Mouse (Mus musculus): ENCODE measurements around the gene Phc2.

The Phc2 gene

GRCm38 (mm10) chr4:128715241-128716204 is 61.0 kb downstream of the Phc2 start:
- DNase-seq (ENCODE audit: extremely low read depth, low read depth, low spot score): no peak

DNA sequence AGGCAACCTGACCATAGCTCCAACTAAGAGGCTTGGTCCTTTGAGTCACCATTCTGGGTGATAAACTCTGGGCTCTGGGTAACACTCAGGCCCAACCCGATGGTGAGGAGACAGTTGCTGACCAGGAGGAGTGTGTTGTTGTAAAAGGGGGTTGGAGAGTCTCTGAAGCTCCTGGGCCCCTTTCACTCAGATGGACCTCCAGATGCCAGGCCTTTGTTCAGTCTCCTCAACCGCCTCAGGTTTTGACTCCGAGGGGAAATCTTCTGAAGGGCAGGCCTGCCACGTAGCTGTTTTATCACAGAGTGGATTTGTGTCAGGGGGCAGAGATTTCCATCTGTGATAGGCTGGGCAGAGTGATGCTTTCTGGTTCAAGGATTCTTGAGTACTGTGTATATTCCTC is 61.8 kb downstream of the Phc2 start:
- DNase-seq (ENCODE audit: extremely low read depth, low read depth, low spot score): no peak

GRCm38 (mm10) chr4:128716731-128717130 is 62.2 kb downstream of the Phc2 start:
- DNase-seq (ENCODE audit: extremely low read depth, low read depth, low spot score): no peak

GRCm38 (mm10) chr4:128720110-128720509 is 65.6 kb downstream of the Phc2 start:
- no peak for DNase-seq (ENCODE audit: extremely low read depth, low read depth, low spot score)

DNA sequence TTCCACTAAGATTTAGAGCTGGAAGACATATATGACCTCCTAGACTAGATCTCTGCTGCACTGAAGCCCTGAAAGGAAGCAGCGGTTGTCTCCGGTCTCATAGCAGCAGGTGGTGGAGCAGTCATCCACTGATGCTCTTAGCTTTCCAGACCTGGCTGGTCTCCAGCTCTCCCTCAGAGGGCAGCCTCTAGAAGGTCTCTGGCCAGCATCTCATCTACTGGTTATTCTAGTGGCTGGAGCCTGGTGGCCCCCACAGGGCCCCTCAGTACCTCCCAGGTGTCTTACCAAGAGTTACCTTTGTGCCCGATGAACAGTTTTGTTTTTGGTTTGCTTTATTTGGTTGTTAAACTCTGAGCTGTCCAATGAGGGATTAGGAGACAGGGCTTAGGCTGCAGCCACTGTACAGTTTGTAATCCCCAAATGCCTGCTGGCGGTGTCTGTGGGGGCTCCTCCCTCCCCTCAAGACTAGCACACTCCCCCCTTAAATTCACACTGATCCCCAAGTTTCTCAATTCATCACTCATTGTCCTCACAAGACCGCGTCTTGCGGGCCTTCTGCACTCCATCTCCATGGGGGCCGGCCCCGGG is 66.7 kb downstream of the Phc2 start:
- DNase-seq (ENCODE audit: extremely low read depth, low read depth, low spot score): no peak

GRCm38 (mm10) chr4:128721761-128722160 is 67.3 kb downstream of the Phc2 start:
- DNase-seq (ENCODE audit: extremely low read depth, low read depth, low spot score): no peak

DNA sequence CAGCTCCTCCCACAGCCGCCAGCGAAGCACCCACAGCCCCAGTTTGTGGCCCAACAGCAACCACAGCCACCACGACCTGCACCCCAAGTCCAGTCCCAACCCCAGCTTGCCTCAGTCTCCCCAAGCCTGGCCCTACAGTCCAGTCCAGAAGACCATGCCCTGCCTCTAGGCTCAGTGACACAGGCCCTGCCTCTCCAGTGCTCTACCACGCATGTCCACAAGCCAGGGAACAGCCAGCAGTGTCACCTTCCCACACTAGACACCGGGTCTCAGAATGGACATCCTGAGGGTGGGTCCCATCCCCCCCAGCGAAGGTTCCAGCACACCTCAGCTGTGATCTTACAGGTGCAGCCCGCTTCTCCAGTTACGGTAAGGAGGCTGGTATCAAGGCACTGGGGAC is 68.4 kb downstream of the Phc2 start:
- DNase-seq (ENCODE audit: extremely low read depth, low read depth, low spot score): no peak

DNA sequence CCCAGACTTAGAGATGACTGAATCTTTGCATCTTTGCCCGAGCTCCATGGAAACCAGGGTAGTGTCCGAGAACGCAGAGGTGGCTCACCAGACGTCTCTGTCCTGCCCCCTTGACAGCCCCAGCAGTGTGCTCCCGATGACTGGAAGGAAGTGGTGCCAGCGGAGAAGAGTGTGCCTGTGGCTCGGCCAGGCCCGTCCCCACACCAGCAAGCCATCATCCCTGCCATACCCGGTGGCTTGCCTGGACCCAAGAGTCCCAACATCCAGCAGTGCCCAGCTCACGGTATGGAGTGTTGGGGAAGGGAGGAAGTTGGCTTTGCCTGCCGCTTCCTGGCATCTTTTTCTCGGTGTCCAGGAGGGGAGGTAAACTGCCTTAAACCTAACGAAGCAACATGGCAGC is 68.9 kb downstream of the Phc2 start:
- DNase-seq (ENCODE audit: extremely low read depth, low read depth, low spot score): no peak

DNA sequence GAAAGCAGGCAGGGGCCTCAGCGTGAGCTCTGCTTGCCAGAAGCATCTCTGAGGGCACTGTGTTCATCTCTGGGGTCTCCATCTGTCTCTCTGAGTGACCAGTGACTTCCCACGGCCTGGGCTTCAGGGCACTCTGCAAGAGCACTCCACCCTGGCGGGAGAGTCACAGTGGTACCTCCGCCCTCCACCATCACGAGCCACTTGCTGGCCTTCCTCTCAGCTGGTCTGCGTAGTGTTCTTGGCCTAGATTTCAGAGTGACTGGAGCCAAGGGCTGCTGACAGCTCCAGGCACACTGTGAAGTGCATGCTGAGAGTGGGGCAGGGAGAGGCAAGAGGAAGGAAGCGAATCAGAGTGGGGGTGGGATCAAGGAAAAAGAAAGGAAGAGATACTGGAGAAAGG is 69.6 kb downstream of the Phc2 start:
- no peak for DNase-seq (ENCODE audit: extremely low read depth, low read depth, low spot score)

DNA sequence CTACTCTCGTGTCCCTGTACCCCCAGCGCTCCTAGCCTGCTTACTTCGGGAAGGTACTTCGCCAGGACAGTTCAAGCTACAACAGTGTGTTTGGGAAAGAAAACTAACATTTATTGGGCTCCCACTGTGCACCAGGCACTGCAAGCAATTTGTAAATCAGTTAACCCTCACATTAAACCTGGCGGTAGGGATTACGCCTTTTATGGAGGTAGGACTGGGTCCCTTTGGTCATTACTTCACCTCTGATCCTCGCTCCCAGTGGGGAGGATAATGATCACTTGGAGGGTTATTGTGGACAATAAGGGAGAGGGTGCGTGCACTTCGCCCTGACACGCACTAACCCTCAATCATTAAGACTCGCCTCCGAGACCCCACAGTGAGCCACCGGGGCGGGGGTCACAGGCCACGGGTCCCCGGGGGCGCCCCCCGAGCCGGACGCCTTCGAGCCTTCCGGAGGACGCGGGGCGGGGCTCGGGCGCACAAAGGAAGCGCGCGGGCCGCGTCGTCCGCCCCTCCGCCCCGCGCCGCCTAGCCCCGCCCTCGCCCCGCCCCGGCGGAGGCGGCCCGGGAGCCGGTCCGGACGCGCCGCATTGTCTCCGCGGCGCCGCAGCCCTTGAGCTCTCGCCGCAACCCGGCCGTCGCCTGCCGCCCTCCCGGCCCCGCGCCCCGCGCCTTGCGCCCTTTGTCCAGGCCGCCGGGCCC is 72.7 kb downstream of the Phc2 start:
- no peak for DNase-seq (ENCODE audit: extremely low read depth, low read depth, low spot score)

DNA sequence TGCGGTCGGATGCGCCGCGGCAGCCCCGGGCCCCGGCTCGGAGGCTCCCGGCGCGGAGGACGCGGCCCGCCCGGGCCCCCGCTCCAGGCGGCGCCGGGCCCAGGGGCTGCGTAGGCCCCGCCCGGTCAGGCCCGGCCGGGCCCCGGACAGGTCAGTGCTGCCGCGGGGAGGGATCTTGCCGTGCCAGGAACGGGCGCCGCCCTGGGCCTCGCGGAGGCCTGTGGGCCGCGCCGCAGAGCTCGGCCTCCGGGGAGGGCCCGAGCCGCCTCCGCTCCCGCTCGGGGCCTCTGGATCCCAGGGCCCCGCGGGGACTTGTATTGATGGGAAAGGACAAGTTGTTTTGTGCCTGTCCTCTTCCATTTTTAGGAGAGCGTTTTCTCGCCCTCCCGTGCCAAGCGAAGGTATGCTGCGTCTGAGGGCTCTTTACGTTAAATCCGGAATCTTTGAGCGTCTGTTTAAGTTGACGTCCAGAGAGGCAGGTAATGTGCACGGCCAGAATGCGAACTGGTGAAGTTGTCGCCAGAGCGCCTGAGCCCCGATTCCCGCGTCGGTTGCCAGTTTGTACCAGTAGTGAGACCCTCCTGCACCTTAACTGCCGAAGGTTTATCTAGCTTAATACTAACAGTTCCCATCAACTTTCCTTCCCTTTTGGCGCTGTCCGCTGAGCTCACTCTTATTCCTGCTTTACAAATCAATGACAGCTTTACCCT is 73.4 kb downstream of the Phc2 start:
- DNase-seq (ENCODE audit: extremely low read depth, low read depth, low spot score): no peak

DNA sequence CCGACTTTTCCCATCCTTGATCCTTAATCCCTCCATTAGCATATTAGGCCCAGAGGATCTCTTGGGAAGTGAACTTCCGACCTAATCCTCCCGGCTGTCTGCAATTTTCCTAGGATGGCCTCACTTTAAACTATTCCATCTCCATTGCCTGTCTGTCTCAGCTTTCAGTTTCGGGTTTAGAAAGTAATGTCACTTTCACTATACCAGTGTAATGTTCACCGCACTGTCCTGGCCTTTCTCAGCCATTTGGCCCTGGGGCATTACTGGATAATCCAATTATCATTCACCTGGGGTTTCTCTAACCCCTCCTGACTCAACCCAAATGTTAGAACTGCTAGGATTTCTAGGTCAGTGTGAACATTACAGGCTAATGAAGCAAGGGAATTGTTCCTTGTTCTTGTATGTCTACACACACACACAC is 73.9 kb downstream of the Phc2 start:
- DNase-seq (ENCODE audit: extremely low read depth, low read depth, low spot score): no peak

DNA sequence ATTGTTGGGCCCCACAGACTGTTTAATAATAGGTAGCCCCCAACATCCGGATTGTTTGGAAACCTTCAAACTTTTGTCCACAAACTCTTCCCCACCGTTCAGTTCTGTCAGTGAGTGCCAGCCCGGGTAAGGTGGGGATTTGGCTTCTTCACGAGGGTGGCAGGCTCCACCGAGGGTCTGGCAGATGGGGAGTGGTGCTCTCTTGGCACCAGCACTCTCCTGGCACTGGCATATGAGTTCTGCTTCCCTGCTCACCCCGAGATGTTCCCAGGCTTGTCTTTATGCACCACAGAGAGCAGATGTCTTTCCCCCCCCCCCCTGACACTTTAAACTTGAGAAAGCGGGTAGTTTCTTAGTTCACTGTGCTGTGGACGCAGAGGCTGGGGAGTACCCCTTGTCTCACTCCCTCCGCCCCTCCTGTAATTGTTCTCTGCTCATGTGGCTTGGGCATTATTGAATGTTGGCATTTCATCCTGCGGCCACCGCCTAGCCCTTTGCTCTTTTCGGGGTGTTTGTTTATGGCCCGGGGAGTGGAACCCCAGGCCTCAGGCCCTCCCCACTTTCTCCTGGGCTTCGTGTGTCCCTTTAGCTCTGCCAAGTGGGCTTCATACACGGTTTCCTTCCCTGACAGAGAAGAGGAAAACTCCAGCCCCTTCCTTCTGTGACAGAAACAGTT is 74.7 kb downstream of the Phc2 start:
- no peak for DNase-seq (ENCODE audit: extremely low read depth, low read depth, low spot score)

DNA sequence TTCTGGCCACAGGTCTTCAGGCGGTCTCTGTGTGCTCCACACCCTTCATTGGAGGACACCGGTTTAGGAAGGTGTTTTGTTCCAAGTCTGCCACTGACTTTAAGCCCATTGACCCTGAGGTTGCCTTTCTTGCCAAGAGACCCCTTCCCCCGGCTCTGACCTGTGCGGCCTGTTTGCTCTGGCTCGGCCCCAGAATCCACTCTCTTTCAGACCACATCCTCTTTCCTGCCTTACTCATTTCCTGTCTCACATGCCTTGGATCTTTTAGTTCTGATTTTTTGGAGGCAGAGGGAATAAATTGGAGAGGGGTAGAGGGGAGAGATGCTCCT is 75.2 kb downstream of the Phc2 start:
- no peak for DNase-seq (ENCODE audit: extremely low read depth, low read depth, low spot score)

- no peak for DNase-seq (ENCODE audit: extremely low read depth, low read depth, low spot score)
These were observed 75.8 kb downstream of the Phc2 start for GRCm38 (mm10) chr4:128730271-128730670.

DNA sequence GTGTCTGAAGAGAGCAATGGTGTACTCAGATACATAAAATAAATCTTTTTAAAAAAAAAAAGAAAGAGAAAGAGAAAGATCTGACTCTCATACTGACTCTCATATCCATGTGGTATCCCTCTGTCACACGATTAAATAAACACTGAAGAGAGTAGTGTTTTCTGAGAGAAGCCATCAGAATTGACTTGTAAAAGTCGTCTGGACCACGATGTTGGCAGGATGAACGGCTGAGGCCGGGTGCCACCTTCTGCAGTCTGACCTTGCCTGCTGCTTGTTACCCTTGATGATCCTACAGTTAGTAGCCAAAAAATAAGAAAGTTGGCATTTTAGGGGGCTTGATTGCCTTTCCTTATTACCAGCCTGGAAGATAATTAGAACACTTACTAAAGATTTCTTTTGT is 78.3 kb downstream of the Phc2 start:
- no peak for DNase-seq (ENCODE audit: extremely low read depth, low read depth, low spot score)

GRCm38 (mm10) chr4:128733496-128733895 is 79.0 kb downstream of the Phc2 start:
- no peak for DNase-seq (ENCODE audit: extremely low read depth, low read depth, low spot score)

DNA sequence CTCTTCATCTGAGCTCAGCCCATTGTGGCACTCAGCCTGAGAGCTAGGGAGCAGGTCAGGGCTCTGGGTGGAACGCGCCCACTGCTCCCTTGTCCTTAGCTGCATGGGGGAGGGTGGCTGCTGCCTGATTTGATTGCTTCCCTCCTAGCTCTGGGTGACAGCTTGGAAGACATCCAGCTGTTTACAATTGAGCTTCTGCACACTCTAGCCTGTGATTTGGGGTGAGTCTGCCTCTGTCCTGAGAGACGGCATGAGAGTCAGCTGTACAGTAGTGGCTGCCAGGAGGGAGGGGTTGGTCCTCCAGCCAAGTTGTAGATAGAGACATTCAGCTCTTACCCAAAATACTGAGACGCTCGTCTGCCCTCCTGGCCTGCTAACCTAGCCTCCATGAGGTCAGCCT is 79.7 kb downstream of the Phc2 start:
- DNase-seq (ENCODE audit: extremely low read depth, low read depth, low spot score): no peak

GRCm38 (mm10) chr4:128734721-128735671 is 80.5 kb downstream of the Phc2 start:
- DNase-seq (ENCODE audit: extremely low read depth, low read depth, low spot score): no peak

DNA sequence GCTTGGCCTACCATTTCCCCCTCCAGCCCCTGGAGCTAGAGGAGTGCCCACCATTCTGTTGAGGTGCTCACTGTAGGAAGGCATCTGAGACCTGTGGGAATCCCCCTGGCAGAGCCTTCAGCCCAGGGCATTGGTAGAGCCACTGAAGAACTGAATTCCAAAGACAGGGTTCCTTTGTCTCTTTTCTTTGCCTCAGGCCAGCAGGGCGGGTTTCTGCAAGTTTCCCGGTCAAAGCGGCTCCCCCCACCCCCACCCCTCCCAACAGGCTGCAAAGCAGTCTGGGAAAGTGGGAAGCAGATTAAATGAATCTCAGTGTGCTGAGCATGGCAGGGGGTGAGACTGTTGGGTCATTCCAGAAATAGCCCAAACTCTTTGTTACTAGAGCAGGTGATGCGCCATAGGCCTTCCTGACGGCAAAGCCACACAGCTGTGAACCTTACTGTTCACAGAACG is 82.7 kb downstream of the Phc2 start:
- DNase-seq (ENCODE audit: extremely low read depth, low read depth, low spot score): no peak

All from fat pad, adult 2 months (tissue).